Mouse (Mus musculus) spleen, adult 18-20 months (tissue): ENCODE measurements around the gene Map7d1.
A peak's percentile ranks its signal among the peaks of the same experiment; 100 is the strongest.

Source experiments
- DNase-seq, 2 experiments: peaks; one replicate each; pipeline ENCODE4 v3.0.0; 2022; ENCODE audit warnings: mixed read lengths in 2 of 2

Gene Map7d1

DNA sequence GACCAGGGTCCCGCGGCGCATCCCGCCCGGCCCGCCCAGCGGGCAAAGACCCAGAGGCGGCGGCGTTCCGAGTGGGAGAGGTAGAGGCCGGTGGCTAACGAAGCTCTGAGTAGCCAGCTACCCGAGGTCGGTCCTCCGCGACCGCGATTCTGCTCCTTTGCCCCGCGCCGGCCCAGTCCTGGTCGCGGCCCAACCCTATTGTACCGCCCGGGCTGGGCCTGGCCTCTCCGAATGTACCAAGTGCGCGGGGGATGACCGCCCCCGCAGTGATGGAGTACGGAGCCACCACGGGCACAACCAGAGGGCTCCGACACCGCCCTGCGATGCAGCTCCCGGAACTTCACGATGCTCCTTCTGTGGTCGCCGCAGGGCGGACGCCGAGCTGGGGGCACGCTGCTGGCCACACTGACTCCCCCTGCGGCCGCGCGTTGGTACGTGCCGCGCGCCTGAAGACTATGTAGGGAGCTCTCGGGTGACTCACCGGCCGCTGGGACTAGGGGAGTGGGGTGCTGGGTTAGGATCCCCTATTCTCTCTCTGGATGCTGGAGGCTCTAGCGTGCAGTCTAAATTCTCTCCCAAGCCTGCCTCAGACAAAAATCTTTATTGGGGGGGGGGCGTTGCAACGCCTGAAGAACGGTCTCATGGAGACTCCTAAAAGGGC, at the start of gene Map7d1:
TSS of gene Map7d1 (minus strand) at position 213 of the 661 bp plus-strand sequence.
- peak; percentile 78 to 85 for DNase-seq

DNA sequence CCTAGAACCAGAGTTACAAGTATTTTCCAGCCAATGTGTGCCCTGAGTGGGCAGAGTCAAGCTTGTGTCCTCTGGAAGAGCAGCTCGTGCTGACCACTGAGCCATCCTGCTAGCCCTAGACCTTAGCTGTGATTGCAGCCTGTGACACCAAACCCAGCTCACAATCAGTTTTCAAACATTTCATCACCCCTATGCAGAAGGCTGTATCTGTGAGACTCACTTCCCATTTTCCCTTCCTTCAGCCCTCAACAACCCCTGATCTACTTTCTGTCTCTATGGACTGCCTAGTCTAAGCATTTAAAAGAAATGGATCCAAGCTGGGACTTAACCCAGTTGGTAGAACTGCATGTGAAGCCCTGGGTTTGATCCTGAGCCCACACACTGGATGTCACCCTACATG, 49.3 kb upstream of the Map7d1 start:
- DNase-seq = no peak

DNA sequence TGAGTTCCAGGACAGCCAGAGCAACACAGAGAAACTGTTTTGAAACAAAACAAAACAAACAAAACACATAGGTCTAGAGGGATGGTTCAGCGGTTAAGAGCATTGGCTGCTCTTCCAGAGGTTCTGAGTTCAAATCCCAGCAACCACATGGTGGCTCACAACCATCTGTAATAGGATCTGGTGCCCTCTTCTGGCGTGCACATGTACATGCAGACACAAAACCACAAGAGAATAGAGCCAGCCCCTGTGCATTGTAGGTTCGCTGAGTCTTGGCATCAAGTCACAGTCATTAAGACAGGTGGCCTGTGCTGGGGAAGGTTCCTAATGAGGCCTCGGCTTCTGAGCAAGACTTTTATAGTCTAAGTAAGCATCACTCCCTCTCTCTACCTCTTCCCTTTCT, 47.7 kb upstream of the Map7d1 start:
- no peak for DNase-seq

DNA sequence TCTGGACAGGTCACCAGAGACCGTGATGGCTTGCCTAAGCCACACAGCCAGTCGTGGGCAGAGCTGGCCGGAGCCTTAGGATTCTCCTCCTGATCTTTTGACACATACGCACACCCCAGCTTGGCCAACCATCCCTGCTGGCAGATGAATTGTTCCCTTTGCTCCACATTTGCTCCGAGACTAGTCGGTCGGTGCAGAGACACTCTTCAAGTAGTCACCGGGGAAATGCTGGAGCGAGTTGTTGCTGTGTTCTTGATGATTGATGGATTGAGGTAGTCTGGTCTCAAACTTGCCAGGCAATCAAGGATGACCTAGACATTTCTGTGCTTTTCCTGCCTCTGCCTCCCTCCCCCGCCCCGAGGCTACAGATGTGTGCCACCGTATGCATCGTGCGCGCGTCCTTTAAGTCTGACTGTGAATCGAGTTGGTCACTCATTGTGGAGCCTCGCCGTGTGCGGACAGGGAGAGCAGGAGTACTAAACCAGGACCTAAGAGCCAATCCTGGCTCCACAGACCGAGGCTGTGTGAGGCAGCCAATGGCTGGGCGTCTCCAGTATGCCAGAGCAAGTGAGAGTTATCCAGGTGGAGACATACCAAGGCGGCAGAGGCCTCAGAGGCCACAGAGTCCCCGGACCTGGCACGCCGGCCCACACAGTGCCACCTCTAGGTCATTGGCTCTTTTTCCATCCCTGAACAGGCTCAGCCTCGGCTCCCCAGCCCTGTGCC, 45.6 kb upstream of the Map7d1 start:
- DNase-seq = no peak

DNA sequence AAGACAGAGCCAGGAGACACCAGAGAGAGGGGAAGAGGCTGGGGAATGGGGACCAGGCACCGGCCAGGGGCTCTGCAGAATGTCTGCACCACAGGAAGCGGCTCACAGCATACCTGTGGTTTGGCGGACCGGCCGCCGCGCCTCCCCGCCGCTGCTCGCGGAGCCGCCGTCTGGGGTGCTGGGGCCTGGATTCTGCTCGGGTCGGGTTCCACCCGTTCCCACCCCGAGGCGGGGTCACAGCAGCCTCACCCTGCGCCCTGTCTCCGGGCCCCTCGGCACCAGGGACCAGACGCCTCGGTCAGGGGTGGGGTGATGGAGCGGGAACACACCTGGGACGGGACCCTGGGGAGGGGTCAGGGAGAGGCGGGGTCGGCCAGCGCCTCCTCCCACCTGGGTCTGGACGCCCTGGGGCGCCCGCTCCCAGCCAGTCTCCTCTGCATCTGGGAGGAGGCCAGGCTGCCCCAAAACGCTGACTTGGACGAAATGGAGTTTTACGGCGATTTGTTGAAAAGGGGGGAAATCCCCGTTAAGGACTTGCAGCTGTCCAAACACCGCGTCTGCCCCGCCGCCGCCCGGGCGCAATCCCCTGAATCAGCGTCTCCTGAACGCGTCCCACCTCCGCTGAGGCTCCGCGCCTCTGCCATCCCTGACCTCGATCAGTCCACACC, 44.9 kb upstream of the Map7d1 start:
- DNase-seq = no peak

DNA sequence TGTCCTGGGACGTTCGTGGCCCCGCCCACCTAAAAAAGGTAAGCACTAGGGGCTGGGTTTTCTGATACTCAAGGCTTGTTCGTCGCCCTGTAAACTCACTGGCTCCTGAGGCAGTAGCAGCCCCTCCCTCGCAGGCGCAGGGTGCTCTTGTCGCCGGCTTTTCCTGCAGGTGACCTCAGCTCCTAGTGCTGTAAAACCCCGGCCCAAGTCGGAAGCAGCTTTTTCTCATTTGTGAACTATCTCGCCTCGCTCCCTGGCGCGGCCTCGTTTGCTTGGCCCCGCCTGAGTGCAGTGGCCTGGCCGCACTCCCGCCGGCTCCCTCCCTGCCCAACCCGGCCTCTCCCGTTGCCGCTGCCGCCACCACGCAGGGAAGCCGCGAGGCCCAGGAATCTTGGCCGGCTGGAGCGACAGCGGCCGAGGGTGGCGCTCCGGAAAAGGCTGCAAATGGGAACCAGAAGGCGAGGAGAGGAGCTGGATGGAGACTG, 40.5 kb upstream of the Map7d1 start:
- DNase-seq = no peak

DNA sequence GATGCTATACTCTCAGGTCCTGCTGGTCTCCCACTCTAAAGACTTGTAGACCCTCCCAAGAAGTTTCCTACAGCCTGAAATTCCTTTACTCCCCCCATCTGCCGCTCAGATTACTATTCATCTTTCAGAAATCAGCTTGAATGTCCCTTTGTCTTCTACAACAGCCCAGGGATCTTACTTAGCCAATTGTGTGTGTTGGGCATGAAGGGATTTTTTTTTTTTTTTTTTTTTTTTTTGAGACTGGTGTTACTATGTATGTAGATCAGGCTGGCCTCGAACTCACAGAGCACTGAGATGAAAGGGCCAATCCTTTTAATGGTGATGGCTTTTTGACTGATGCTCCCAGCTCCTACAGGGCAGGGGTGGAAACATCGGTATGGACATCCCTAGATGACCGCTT, 39.8 kb upstream of the Map7d1 start:
- no peak for DNase-seq

DNA sequence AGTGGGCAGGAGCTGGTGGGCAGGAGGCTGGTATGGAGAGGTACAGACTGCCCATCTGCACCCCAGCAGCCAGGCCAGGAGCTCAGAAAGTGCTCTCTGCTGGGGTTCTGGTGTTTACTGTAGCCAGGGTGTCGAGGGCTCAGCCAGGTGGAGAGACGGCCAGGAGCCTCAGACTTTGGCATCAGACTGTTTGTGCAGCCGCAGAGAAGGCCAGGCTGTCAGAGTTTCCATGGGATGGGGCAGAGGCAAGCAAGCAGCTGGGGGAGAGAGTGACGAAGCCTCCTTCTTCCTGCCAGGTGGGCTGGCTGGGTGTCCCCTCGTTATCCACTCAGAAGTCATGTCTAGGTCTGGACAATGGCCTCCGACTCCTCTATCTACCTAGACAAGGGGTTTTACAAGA, 39.0 kb upstream of the Map7d1 start:
- DNase-seq = no peak

DNA sequence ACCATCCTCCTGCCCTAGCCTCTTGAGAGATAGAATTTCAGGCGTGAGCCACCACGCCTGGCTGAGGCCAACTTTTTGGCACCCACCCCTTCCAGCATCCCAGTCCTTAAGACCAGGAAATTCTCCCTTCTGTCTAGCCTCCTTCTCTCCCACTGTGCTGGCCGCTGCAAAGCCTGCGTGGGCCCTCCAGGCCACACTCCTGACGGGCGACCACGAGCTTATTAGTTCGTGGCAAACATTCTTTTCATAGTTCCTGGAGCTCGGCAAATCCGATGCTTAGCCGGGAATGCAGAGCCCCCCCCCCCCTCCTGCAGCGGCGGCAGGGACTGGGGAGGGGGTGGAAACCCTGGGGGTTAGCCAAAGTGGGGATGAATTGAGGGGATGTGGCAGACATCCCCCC, 35.1 kb upstream of the Map7d1 start:
- no peak for DNase-seq

DNA sequence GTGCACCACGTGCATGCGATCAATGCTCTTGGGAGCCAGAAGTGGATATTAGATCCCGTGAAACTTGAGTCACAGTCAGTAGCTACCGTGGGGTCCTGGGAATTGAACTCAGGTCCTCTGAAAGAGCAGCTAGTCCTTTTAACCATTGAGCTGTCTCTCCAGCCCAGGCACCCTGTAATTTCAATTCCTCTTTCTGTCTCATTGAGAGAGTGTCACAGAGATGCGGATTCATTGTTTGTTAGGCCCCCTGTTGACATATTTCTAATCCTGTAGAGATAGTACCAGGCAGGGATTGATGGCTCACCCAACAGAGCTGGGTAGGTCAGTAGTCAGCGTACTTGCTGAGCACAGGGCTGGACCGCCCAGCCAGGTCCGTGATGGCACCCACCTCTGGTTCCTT, 34.2 kb upstream of the Map7d1 start:
- DNase-seq = no peak

DNA sequence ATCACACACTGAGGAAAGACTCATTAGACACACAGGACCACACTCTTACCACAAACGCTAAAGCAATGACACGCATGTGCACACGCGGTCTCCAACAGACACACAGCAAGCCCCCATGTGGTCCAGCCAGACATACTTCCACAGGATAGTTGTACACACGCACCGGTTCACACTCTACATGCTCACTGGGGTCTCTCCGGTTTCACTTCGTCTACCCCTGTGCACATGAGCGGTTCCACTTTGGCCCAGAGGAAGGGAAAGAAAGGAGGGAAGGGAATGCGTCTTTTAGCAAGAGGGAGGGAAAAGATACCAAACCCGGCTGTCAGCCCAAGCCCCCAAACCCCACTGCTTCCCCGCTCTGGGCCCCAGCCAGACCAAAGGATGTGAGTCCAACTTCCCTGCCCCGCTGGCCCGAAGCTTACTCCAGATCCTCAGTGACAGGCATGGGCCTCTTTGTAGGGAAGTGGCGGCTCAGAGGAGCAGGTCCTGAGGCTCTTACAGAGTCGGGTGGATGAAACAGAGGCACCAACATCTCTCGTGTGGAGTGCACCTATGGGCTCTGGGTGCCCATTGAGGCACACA, 32.0 kb upstream of the Map7d1 start:
- DNase-seq = no peak

DNA sequence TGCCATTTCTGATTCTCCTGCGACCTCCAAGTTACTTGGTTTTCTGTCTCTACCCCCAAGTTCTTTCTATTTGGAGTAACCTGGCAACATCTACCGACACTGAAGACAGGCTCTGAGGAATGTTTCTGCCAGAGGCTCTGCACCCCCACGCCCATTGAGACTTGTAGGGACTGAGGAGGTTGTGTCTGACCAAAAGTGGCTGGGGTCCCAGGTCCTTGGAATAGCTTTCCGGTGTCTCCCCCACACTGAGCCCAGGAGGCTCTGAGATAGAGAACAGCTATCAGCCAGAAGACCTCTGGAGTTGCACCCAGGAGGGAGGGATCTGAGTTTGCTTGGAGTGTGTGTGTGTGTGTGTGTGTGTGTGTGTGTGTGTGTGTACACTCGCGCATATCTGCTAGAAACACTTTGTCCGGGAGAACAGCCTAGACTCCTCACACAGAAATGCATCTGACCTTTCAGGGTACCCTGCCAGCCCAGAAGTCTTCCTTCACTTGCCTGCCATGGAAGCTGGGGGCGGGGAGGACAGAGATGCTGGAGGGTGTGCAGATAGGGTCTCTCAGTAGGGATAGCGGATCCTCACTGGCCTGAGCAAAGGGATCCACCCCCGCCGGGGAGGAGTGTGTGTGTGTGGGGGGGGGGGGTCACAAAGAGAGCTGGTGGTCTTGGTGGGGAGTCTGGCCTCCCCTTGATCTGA, 31.3 kb upstream of the Map7d1 start:
- no peak for DNase-seq

DNA sequence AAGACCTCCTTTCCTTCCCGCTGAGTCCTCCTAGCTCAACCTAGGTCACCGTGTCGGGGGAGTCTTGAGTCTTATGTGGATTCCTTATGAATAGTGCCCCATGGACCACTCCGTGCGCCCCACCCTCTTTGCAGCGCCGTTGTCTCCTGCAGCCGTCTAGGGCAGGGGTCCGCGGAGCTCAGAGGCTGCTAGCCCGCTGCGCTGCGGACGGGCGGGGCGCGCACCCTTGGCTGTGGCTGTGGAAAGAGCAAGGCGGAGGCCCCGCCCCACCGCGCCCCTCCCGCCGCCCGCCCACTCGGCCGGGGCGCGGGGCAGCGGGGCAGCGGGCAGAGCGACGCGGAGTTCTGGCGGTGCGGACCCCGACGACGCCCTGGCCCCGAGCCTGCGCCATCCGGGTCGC, 30.3 kb upstream of the Map7d1 start, which contains the start of gene Col8a2:
TSS of gene Col8a2 (plus strand) at position 302 of the 400 bp plus-strand sequence.
- DNase-seq = no peak

DNA sequence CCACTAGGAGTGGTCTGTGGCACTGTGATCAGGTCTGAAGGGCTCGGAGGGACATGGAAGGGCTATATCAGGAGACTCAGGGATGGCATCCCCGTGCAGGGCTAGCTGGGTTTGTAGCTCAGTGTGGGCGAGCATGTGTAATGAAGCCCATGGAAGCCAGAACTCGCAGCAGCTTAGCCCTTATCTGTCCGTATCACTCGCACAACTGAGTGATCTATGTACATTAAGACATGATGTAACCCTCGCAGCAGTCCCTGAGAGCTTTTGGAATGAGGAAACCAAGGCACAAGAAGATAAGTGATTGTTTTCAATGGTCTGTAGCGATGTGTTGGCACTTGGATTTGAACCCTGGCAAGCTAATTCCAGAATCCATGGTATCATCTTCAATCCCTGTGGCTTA, 27.4 kb upstream of the Map7d1 start:
- DNase-seq = no peak

DNA sequence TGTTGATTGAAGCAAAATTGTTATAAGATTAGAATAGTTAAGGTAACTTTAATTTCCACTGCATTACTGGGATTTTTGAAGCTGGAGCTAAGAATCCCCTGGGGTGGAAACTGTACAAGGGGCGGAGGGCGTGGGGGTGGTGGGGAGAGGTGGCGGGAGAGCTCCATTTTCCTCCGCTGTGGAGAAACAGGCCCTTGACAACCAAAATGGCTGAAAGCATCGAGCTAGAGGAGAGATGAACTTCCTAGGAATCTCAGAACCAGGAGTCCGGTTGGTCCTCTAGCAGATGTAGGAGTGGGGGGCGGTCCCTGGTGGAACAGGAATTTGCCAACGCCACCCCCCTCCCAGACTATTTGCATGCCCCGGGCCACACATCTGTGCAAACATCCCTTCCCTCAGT, 25.6 kb upstream of the Map7d1 start:
- no peak for DNase-seq

DNA sequence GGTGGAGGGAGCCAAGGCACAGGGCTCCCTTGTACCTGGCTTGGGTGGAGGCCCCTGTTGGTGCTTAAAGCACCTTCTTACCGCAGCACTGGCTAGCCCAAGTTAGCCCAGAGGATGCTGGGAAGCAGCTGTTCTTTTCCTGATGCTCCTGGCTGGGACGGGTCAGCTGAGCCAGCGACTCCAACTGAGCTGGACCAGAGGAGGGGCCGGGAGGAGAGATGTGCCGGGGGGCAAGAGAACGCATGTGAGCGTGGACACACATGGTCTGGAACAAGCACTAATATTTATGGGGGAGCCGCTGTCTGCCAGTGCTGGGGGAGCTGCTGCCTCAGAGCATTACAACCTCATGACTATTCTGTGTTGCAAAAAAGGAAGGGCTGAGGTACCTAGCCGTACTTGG, 22.8 kb upstream of the Map7d1 start:
- no peak for DNase-seq

DNA sequence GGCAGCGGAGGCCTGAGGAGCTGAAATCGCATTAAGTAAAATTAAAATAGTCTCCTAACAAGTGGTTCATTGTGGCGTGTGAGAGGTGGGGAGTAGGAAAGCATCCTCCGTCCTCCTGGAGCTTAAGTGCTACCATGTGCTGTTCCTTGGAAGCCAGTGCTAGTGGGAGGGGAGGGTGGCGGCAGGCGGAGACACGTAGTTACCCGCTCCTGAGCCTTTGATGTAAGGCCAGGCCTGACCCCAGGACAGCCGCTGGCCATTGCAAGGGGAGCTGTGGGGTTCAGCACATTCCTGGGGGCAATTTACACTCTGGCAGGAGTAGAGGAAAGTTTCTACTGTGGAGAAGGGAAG, 22.4 kb upstream of the Map7d1 start:
- DNase-seq = no peak

DNA sequence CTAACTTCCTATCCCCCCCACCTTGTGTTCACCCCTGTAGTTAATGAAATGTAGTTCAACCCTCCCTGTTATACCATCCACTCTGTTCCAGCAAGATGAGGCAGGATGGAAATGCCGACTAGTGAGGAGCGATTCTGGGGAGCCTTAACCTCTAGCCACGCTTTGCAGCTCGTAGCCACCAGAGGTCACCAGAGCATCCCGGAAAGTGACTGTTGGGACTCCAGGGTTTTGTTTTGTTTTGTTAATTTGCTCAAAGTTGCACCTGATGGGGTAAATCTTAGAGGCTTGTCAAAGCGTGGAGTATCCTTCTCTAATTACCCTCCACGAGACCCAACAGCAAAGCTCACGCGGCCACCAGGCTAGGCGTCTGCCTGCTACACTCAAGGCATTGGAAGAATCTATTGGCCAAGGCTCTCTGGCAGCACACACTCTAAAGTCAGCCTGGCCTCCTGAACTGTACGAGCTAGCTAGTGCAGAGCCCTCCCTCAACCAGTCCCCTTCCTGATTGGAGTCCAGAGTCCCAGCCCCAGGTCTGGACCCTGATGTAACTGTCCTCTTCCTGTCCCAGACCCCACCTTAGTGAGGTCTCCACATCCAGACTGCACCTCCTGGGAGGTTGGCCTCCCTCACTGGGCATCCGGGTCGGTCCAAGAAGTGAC, 21.9 kb upstream of the Map7d1 start:
- DNase-seq = no peak

DNA sequence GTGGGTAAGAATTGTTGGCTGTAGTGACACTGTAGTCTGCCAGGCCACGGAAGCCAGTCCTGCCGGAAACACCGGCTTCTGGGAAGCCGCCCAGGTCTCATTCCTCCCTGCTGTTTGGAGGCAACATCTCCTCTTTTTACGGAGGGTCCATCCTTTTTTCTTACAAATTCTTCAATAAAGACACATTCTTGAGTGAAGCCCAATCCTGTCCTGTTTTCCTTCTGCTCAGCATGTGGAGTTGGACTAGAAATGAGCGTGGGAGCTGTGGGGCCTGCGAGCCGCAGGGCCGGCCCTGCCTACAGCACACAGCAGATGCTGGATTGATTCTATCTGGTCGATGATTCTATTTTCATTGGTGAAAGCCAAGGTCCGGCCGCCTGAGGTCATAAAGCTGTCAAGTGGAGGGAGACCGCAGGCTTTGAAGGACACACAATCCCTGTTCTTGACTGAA, 19.6 kb upstream of the Map7d1 start:
- no peak for DNase-seq

DNA sequence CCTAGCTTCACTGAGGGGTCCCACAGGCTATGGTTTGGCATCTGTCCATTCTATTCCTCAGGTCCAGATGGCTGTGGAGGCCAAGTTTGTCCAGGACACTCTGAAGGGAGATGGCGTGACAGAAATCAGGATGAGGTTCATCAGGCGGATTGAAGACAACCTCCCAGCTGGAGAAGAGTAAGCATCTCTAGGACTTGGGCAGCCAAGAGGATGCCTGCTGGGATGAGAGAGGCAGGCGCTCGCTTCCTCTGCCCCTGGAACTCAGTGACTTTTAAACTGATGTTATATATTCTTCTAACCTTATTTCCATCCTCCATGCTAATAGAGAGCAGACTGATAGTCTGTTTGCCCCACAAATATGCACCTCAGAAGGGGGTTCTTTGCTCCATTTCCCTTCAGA, 18.9 kb upstream of the Map7d1 start:
- no peak for DNase-seq

DNA sequence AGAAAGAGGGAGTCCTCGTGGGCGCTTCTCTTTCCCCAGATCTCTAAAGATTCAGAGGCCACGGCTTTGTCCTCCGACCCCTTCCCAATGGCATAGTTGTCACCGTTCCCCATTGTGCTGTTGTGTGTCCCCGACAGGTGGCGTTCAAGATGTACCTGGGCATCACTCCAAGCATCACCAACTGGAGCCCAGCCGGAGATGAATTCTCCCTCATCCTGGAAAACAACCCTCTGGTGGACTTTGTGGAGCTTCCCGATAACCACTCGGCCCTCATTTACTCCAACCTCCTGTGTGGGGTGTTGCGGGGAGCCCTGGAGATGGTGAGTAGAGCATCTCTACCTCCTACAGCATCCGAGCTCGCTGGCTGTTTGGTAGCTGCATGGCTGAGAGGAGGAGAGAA, 17.6 kb upstream of the Map7d1 start:
- no peak for DNase-seq

DNA sequence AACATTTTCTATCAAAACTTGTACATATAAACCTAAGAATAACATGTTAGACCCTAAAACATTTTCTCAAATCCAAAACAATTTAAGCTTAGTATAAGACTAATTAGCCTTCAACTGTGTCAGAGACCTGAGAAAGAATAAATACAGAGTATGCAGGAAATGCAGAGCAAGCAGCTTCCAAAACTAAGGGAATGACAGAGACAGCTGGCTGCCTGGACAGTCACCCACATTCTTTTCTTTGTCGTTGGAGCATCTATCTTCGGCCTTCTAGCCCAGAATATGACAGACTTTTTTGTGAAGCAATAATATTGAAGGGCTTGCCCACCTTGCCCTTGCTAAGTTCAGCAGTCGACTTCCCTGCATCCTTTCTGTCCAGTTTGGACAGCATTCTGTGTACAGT, 13.1 kb upstream of the Map7d1 start:
- no peak for DNase-seq
